Mouse (Mus musculus) forebrain, embryonic 14.5 days (tissue): ENCODE data around the gene Rasgef1b. TPM values are rescaled to one million over a fixed set of nuclear protein-coding genes. Genes with fewer than 3 reads are reported as not detected.

Experiments used
- ATAC-seq: fragments of 200-750 bp; cut with Nextera tagmentation; 2 replicates; pipeline ENCODE4 v1.8.0; 2017; ENCODE audit warnings: mild to moderate bottlenecking, moderate library complexity
- DNase-seq: peaks from one replicate; pipeline ENCODE4 v3.0.0-alpha.2; 2015; ENCODE audit warnings: low spot score
- H3K27ac ChIP-seq: fragments of 300-500 bp; sonication (generic); 2 replicates; pipeline ENCODE4 v1.5.1; 2014; ENCODE audit warnings: low read depth, mild to moderate bottlenecking, control low read depth, low read length, moderate library complexity
- H3K27me3 ChIP-seq: fragments of 300-500 bp; sonication (generic); replicated peaks from 2 replicates; pipeline ENCODE4 v1.6.1; 2014; ENCODE audit warnings: low read length, control low read depth, mixed read lengths; ENCODE audit not compliant: control insufficient read depth, insufficient read depth
- H3K36me3 ChIP-seq: fragments of 300-500 bp; sonication (generic); 2 replicates; pipeline ENCODE4 v1.6.1; 2014; ENCODE audit warnings: low read length, control low read depth; ENCODE audit not compliant: control insufficient read depth, insufficient read depth
- H3K4me1 ChIP-seq: fragments of 300-500 bp; sonication (generic); 2 replicates; pipeline ENCODE4 v1.6.1; 2014; ENCODE audit warnings: antibody characterized with exemption, low read length, control low read depth; ENCODE audit not compliant: control insufficient read depth, insufficient read depth
- H3K4me2 ChIP-seq: fragments of 300-500 bp; sonication (generic); 2 replicates; pipeline ENCODE4 v1.6.1; 2014; ENCODE audit warnings: mild to moderate bottlenecking, control low read depth, low read length
- H3K4me3 ChIP-seq: fragments of 300-500 bp; sonication (generic); 2 replicates; pipeline ENCODE4 v1.5.1; 2014; ENCODE audit warnings: low read depth, low read length, control low read depth
- H3K9ac ChIP-seq: fragments of 300-500 bp; sonication (generic); 2 replicates; pipeline ENCODE4 v1.6.1; 2014; ENCODE audit warnings: mild to moderate bottlenecking, low read length, control low read depth, moderate library complexity
- H3K9me3 ChIP-seq: fragments of 300-500 bp; sonication (generic); replicated peaks from 2 replicates; pipeline ENCODE4 v1.6.1; 2016; ENCODE audit warnings: low read length, control low read depth, mixed read lengths; ENCODE audit not compliant: control insufficient read depth
- WGBS: fragments of 180-500 bp; shearing (Covaris S2); extraction: QIAGEN DNeasy Blood & Tissue Kit; methylation state at CpG from one replicate; pipeline ENCODE4 v1.1.7; 2014; 5-methylcytosine and 5-hydroxymethylcytosine counted together
- polyA plus RNA-seq: library from polyadenylated mRNA; unstranded; fragments of >200 nt; fragmentation: Nextera tagmentation; extraction: Ambion mirVana; gene quantifications from 2 replicates; pipeline ENCODE4 v1.2.1, GENCODE M21; 2014

Gene Rasgef1b
- polyA plus RNA-seq, 1 experiment from 2014 or later = 97.5 TPM

GRCm38 (mm10) chr5:99585166-99585898 lies 143.5 kb downstream of the Rasgef1b start:
- no peak overlapping the region for H3K4me2 ChIP-seq
- no peaks in the 10 kb centered on the region for H3K9me3 ChIP-seq
- H3K36me3 ChIP-seq = no peaks in the 10 kb centered on the region
- DNase-seq = peak; percentile 74
- H3K9ac ChIP-seq = no peak overlapping the region
- no peak for ATAC-seq
- H3K27me3 ChIP-seq = no peaks in the 10 kb centered on the region
- no peak overlapping the region for H3K4me3 ChIP-seq
- WGBS = 63% methylated on average over 5 of the region's 5 CpGs
- no peaks in the 10 kb centered on the region; the same call in none of the 2 replicates for H3K4me1 ChIP-seq
- no peak overlapping the region for H3K27ac ChIP-seq

GRCm38 (mm10) chr5:99584266-99584665 lies 144.6 kb downstream of the Rasgef1b start:
- Histone ChIP-seq H3K4me3 (no peak overlapping the region), H3K36me3 (no peaks in the 10 kb centered on the region), H3K4me1 (no peaks in the 10 kb centered on the region; the same call in none of the 2 replicates), H3K9me3 (no peaks in the 10 kb centered on the region), H3K9ac (no peak overlapping the region), H3K4me2 (no peak overlapping the region), H3K27me3 (no peaks in the 10 kb centered on the region), H3K27ac (no peak overlapping the region)
- 89% methylated on average over 9 of the region's 9 CpGs for WGBS
- ATAC-seq (no peak), DNase-seq (no peak)

GRCm38 (mm10) chr5:99582055-99582454 lies 146.8 kb downstream of the Rasgef1b start:
- Histone ChIP-seq H3K9ac (no peak overlapping the region), H3K4me3 (no peak overlapping the region), H3K27me3 (no peaks in the 10 kb centered on the region), H3K9me3 (no peaks in the 10 kb centered on the region), H3K4me2 (no peak overlapping the region), H3K27ac (no peak overlapping the region), H3K4me1 (no peaks in the 10 kb centered on the region; the same call in none of the 2 replicates), H3K36me3 (no peaks in the 10 kb centered on the region)
- ATAC-seq (peak; percentile 55; the same call in 1 of the 2 replicates), DNase-seq (peak; percentile 68)
- WGBS = 17% methylated on average over 5 of the region's 5 CpGs

GRCm38 (mm10) chr5:99578692-99579091 lies 150.2 kb downstream of the Rasgef1b start:
- Histone ChIP-seq H3K4me1 (no peaks in the 10 kb centered on the region; the same call in 1 of the 2 replicates), H3K27ac (no peak overlapping the region), H3K9ac (no peak overlapping the region), H3K9me3 (no peaks in the 10 kb centered on the region), H3K27me3 (no peaks in the 10 kb centered on the region), H3K4me3 (no peak overlapping the region), H3K4me2 (no peak overlapping the region), H3K36me3 (no peaks in the 10 kb centered on the region)
- DNase-seq = peak; percentile 69
- WGBS = 6% methylated on average over 4 of the region's 4 CpGs
- no peak for ATAC-seq

GRCm38 (mm10) chr5:99575897-99576296 lies 153.0 kb downstream of the Rasgef1b start:
- Histone ChIP-seq H3K4me3 (no peak overlapping the region), H3K27ac (no peak overlapping the region), H3K9ac (no peak overlapping the region), H3K27me3 (no peaks in the 10 kb centered on the region), H3K4me1 (no peaks in the 10 kb centered on the region), H3K4me2 (no peak overlapping the region), H3K9me3 (no peaks in the 10 kb centered on the region), H3K36me3 (no peaks in the 10 kb centered on the region)
- WGBS = 87% methylated on average over 8 of the region's 8 CpGs
- no peak for ATAC-seq
- no peak for DNase-seq

- Histone ChIP-seq H3K4me1 (peaks cover 7% of the 10 kb centered on the region; the same call in 1 of the 2 replicates), H3K9me3 (no peaks in the 10 kb centered on the region), H3K27ac (no peak overlapping the region), H3K4me2 (no peak overlapping the region), H3K9ac (no peak overlapping the region), H3K4me3 (no peak overlapping the region), H3K36me3 (no peaks in the 10 kb centered on the region), H3K27me3 (0 out of 2 replicates have a peak, but pooled peaks cover 6% of the 10 kb centered on the region)
- peak; percentile 85 for ATAC-seq
- peak; percentile 86 for DNase-seq
- WGBS = 16% methylated on average over 8 of the region's 8 CpGs
Observed at GRCm38 (mm10) chr5:99564501-99565323, 164.2 kb downstream of the Rasgef1b start.

- H3K27ac ChIP-seq = no peak overlapping the region
- H3K9me3 ChIP-seq = no peaks in the 10 kb centered on the region
- H3K4me2 ChIP-seq = no peak overlapping the region
- H3K4me3 ChIP-seq = no peak overlapping the region
- 90% methylated on average over 6 of the region's 6 CpGs for WGBS
- no peak for ATAC-seq
- H3K27me3 ChIP-seq = 0 out of 2 replicates have a peak, but pooled peaks cover 7% of the 10 kb centered on the region
- DNase-seq = no peak
- H3K36me3 ChIP-seq = no peaks in the 10 kb centered on the region
- H3K4me1 ChIP-seq = peaks cover 7% of the 10 kb centered on the region; the same call in 1 of the 2 replicates
- H3K9ac ChIP-seq = no peak overlapping the region
Observed at GRCm38 (mm10) chr5:99562096-99562495, 166.8 kb downstream of the Rasgef1b start.

GRCm38 (mm10) chr5:99559814-99560213 lies 169.1 kb downstream of the Rasgef1b start:
- no peak overlapping the region for H3K4me3 ChIP-seq
- ATAC-seq = no peak
- no peak for DNase-seq
- H3K4me1 ChIP-seq = peaks cover 4% of the 10 kb centered on the region; the same call in 1 of the 2 replicates
- H3K9ac ChIP-seq = no peak overlapping the region
- no peak overlapping the region for H3K27ac ChIP-seq
- no peaks in the 10 kb centered on the region for H3K9me3 ChIP-seq
- WGBS = 18% methylated on average over 3 of the region's 3 CpGs
- H3K4me2 ChIP-seq = no peak overlapping the region
- 0 out of 2 replicates have a peak, but pooled peaks cover 7% of the 10 kb centered on the region for H3K27me3 ChIP-seq
- no peaks in the 10 kb centered on the region for H3K36me3 ChIP-seq
